Mouse (Mus musculus) lung, postnatal 0 days (tissue): ENCODE data around the gene Ifit1bl1. TPM values are rescaled to one million over a fixed set of nuclear protein-coding genes. Genes with fewer than 3 reads are reported as not detected.
A peak's percentile ranks its signal among the peaks of the same experiment; 100 is the strongest.

ENCODE experiments used
- ATAC-seq: fragments of 200-750 bp; cut with Nextera tagmentation; 2 replicates; pipeline ENCODE4 v1.8.0; 2017; ENCODE audit warnings: moderate library complexity
- DNase-seq: peaks from one replicate; pipeline ENCODE4 v3.0.0-alpha.2; 2016; ENCODE audit warnings: low spot score
- H3K27ac ChIP-seq: fragments of 300-500 bp; sonication (generic); 2 replicates; pipeline ENCODE4 v1.5.1; 2014; ENCODE audit warnings: antibody characterized with exemption, mild to moderate bottlenecking, low read length, mixed read lengths
- H3K27me3 ChIP-seq: fragments of 300-500 bp; sonication (generic); replicated peaks from 2 replicates; pipeline ENCODE4 v1.6.1; 2014; ENCODE audit warnings: low read length, mixed read lengths; ENCODE audit not compliant: insufficient read depth
- H3K36me3 ChIP-seq: fragments of 300-500 bp; sonication (generic); 2 replicates; pipeline ENCODE4 v1.6.1; 2014; ENCODE audit warnings: low read length, mixed read lengths; ENCODE audit not compliant: insufficient read depth
- H3K4me1 ChIP-seq: fragments of 300-500 bp; sonication (generic); 2 replicates; pipeline ENCODE4 v1.6.1; 2014; ENCODE audit warnings: antibody characterized with exemption, low read depth, low read length, mixed read lengths; ENCODE audit not compliant: insufficient read depth
- H3K4me2 ChIP-seq: fragments of 300-500 bp; sonication (generic); replicated peaks from 2 replicates; pipeline ENCODE4 v1.6.1; 2014; ENCODE audit warnings: low read depth, mild to moderate bottlenecking, low read length, moderate library complexity, mixed read lengths
- H3K4me3 ChIP-seq: fragments of 300-500 bp; sonication (generic); 2 replicates; pipeline ENCODE4 v1.5.1; 2014; ENCODE audit warnings: low read depth, low read length
- H3K9ac ChIP-seq: fragments of 300-500 bp; sonication (generic); replicated peaks from 2 replicates; pipeline ENCODE4 v1.6.1; 2014; ENCODE audit warnings: low read depth, mild to moderate bottlenecking
- H3K9me3 ChIP-seq: fragments of 300-500 bp; sonication (generic); 2 replicates; pipeline ENCODE4 v1.6.1; 2016; ENCODE audit warnings: low read length, mixed read lengths
- CTCF ChIP-seq: IDR thresholded peaks from 2 replicates; pipeline ENCODE4 v1.5.1; 2016; ENCODE audit warnings: antibody characterized with exemption, mild to moderate bottlenecking
- EP300 ChIP-seq: IDR thresholded peaks from 2 replicates; pipeline ENCODE4 v1.6.1; 2016; ENCODE audit warnings: antibody characterized with exemption, mild to moderate bottlenecking, control low read depth
- WGBS: fragments of 180-500 bp; shearing (Covaris S2); extraction: QIAGEN DNeasy Blood & Tissue Kit; methylation state at CpG from one replicate; pipeline ENCODE4 v1.1.7; 2014; 5-methylcytosine and 5-hydroxymethylcytosine counted together
- polyA plus RNA-seq: library from polyadenylated mRNA; unstranded; fragments of >200 nt; fragmentation: Nextera tagmentation; extraction: Ambion mirVana; gene quantifications from 2 replicates; pipeline ENCODE4 v1.2.1, GENCODE M21; 2015

Ifit1bl1 gene
- polyA plus RNA-seq, 1 experiment from 2014 or later: 1.1 TPM

DNA sequence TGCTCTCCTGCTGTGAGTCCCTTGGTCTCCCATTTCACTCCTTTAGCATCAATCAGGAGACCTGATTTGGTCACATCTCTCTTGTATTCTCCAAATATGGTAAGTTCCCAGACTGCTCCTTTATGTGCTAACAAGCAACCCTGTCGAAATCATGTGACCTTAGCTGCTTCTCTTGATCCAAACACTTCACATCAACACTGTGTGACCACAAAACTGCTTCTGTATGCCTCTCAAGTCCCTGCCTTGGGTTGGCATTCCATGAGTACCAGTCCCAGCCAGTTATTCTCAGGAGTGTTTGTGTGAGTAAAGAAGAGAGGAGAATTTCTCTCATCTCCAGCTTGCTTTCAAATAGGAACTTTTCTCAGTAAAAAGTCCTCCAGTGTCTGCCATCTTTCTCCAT, 24.6 kb downstream of the Ifit1bl1 start:
- WGBS: 31% methylated on average over 1 of the region's 1 CpGs
- peak; percentile 100 for ATAC-seq

DNA sequence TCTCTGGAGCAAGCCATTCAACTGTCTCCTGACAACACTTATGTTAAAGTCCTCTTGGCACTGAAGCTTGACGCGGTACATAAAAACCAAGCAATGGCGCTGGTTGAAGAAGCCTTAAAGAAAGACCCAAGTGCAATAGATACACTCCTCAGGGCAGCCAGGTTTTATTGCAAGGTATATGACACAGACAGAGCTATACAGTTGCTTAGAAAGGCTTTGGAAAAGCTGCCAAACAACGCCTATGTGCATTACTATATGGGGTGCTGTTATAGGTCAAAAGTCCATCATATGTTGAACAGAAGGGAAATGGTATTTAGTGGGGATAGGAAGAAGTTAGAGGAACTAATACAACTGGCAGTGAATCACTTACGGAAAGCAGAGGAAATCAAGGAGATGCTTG, 28.1 kb downstream of the Ifit1bl1 start:
- H3K9me3 ChIP-seq: no peaks in the 10 kb centered on the region
- H3K36me3 ChIP-seq: 0 out of 2 replicates have a peak, but pooled peaks cover 4% of the 10 kb centered on the region
- H3K4me1 ChIP-seq: peaks cover 8% of the 10 kb centered on the region; the same call in 1 of the 2 replicates
- TF ChIP-seq CTCF: no peak
- TF ChIP-seq EP300: no peak
- no peak overlapping the region for H3K4me2 ChIP-seq
- no peak overlapping the region for H3K27ac ChIP-seq
- no peak for DNase-seq
- H3K27me3 ChIP-seq: no peaks in the 10 kb centered on the region
- H3K9ac ChIP-seq: no peak overlapping the region
- WGBS: 91% methylated on average over 5 of the region's 5 CpGs
- ATAC-seq: no peak
- no peak overlapping the region for H3K4me3 ChIP-seq

More for the DNA sequence above, 24.6 kb downstream of the Ifit1bl1 start:
- H3K4me1 ChIP-seq: no peaks in the 10 kb centered on the region
- H3K4me2 ChIP-seq: no peak overlapping the region
- H3K36me3 ChIP-seq: 0 out of 2 replicates have a peak, but pooled peaks cover 4% of the 10 kb centered on the region
- no peak overlapping the region for H3K4me3 ChIP-seq
- DNase-seq: peak; percentile 94
- TF ChIP-seq CTCF (no peak), EP300 (peak; percentile 94)
- H3K27ac ChIP-seq: peak overlapping the region; percentile 72
- no peaks in the 10 kb centered on the region for H3K9me3 ChIP-seq
- no peak overlapping the region for H3K9ac ChIP-seq
- H3K27me3 ChIP-seq: no peaks in the 10 kb centered on the region

DNA sequence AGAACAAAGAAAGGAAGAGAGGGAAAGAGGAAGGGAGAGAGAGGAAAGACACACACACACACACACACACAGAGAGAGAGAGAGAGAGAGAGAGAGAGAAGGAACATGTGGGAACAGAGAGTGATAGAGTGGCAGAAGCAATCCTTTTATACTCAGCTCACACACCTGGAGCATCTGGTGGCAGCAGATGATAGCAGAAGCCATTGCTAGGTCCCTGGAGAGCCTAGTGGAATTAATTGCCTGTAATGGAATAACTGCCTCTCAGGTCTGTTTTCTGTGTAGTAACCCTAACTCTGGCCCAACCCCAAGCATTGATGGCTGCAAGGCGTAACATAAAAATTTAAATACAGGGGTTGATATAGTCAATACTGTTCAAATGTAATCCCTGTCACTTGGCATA, 30.7 kb downstream of the Ifit1bl1 start:
- Histone ChIP-seq H3K4me3 (no peak overlapping the region), H3K9ac (no peak overlapping the region), H3K4me2 (no peak overlapping the region), H3K9me3 (no peaks in the 10 kb centered on the region), H3K36me3 (0 out of 2 replicates have a peak, but pooled peaks cover 4% of the 10 kb centered on the region), H3K27ac (no peak overlapping the region), H3K4me1 (peaks cover 8% of the 10 kb centered on the region; the same call in 1 of the 2 replicates), H3K27me3 (no peaks in the 10 kb centered on the region)
- ATAC-seq (no peak), DNase-seq (no peak)
- 87% methylated on average over 1 of the region's 1 CpGs for WGBS
- TF ChIP-seq EP300: no peak
- no peak for TF ChIP-seq CTCF

DNA sequence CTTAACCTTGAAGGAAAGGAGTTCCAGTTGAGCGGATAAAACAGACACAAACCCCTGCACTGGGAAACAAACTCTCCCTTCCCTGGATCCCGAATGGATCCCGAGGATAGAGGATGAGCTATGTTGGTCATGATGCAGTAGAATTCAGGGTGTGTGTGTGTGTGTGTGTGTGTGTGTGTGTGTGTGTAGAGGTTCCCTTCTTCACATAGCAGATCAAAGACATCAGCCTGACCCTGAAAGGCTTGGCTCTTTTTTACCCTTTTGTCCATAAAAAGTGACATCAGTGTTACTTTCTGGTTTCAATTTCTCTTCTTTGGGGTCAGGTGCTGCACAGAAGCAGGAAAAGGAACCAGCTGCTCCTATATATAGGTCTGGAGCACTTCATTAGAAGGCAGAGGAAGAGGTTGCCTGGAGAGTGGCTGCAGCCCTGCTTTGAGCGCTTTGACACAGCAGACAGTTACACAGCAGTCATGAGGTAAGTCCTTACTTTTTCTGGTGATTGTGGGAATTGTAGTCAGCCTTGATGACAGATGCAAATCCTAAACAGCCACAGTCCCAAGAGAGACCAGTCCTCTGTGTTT, 31.8 kb downstream of the Ifit1bl1 start:
- Histone ChIP-seq H3K36me3 (0 out of 2 replicates have a peak, but pooled peaks cover 4% of the 10 kb centered on the region), H3K27ac (no peak overlapping the region), H3K4me1 (peaks cover 8% of the 10 kb centered on the region; the same call in 1 of the 2 replicates), H3K9ac (no peak overlapping the region), H3K4me2 (no peak overlapping the region), H3K9me3 (no peaks in the 10 kb centered on the region), H3K4me3 (no peak overlapping the region), H3K27me3 (no peaks in the 10 kb centered on the region)
- ATAC-seq (0 out of 2 replicates have a peak, but pooled peaks have one; percentile 33), DNase-seq (peak; percentile 8)
- TF ChIP-seq CTCF (no peak), EP300 (no peak)
- 73% methylated on average over 4 of the region's 4 CpGs for WGBS

DNA sequence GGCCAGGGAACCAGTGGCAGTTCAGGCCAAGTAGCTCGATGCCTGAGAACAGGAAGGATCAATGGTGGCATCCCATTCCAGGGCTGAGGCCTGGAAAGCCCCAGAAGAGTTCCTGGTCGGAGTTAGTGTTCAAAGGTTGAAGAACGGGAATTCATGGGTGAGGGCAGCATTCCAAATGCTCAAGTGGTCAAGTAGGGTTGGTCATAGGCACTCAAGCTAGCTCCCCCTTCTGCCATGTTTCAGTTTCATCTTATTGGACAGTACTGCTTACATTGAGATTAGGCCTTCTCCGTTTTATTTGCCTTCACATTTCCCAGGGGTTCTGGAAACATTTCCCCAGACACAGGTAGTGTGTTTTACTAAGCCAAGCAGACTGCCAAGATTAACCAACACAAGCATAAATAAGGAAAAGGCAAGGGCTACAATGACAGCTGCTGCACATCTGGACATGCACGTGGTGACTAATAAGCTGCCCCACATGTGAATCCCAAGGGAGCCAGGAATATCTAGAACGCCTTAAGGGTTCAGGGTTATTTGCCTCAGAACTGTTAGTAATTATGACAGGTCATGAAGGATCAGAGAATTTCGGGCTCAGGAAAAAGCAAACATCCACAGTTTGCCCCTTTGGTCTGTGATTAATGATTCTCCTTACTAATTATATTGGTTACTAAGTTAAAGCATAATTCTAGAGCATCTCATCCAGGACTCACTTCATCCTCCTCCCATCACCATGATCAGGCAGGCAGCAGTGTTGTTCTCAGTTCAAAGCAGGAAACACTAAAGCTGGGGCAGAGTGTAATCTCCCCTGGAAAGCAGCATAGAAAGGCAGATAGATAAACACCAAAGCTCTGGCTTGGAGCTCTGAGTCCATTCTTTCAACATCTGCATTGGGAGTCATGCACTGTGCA, 32.5 kb downstream of the Ifit1bl1 start:
- peak; percentile 82 for DNase-seq
- Histone ChIP-seq H3K4me2 (no peak overlapping the region), H3K4me1 (peaks cover 8% of the 10 kb centered on the region; the same call in 1 of the 2 replicates), H3K36me3 (0 out of 2 replicates have a peak, but pooled peaks cover 4% of the 10 kb centered on the region), H3K4me3 (no peak overlapping the region), H3K27ac (peak overlapping the region; percentile 68), H3K9ac (no peak overlapping the region), H3K27me3 (no peaks in the 10 kb centered on the region), H3K9me3 (no peaks in the 10 kb centered on the region)
- peak; percentile 93 for ATAC-seq
- peak; percentile 85 for TF ChIP-seq EP300
- TF ChIP-seq CTCF: no peak; the same call in 1 of the 2 replicates
- WGBS: 45% methylated on average over 7 of the region's 7 CpGs

DNA sequence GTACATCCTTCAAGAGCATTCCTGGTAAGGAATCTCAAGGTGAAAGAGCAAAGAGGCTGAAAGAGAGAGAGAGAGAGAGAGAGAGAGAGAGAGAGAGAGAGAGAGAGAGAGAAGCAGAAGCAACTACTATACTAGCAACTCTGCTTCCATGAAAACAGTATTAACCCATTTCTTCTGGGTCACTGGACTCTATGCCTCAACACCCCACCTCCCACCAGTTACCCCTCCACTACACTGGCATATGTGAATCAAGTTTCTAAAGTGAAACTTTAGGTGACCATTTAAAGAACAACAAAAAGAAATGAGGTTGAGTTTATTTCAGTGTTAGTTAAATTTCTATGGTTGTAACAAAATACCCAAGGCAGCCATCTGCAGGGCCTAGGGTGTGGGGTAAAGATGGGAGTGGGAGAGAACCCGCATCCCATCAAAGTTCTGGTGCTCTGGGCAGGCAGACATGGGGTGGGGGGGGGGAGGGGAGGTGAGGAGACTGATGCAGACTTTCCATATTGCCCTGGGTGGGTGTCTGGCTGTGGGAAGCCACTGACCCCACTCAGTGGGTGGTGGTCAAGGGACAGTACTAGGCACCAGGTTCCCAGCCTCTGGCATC, 35.5 kb downstream of the Ifit1bl1 start:
- no peak overlapping the region for H3K4me2 ChIP-seq
- no peaks in the 10 kb centered on the region for H3K9me3 ChIP-seq
- 86% methylated on average over 1 of the region's 1 CpGs for WGBS
- H3K9ac ChIP-seq: no peak overlapping the region
- no peaks in the 10 kb centered on the region for H3K36me3 ChIP-seq
- peaks cover 8% of the 10 kb centered on the region; the same call in 1 of the 2 replicates for H3K4me1 ChIP-seq
- TF ChIP-seq CTCF (no peak), EP300 (no peak)
- H3K27ac ChIP-seq: no peak overlapping the region
- no peak overlapping the region for H3K4me3 ChIP-seq
- H3K27me3 ChIP-seq: no peaks in the 10 kb centered on the region
- DNase-seq: no peak
- ATAC-seq: no peak
